Mouse (Mus musculus): ENCODE measurements around the gene Ttll5.

Ttll5 gene

GRCm38 (mm10) chr12:85839371-85840000, 15.0 kb downstream of the Ttll5 start:
- no peak for DNase-seq (ENCODE audit: low spot score in 2 of 2)

- DNase-seq (ENCODE audit: low spot score in 2 of 2), result peak in 1 of 2 experiments; percentile 4
Measured at GRCm38 (mm10) chr12:85848164-85848958, 23.9 kb downstream of the Ttll5 start.

DNA sequence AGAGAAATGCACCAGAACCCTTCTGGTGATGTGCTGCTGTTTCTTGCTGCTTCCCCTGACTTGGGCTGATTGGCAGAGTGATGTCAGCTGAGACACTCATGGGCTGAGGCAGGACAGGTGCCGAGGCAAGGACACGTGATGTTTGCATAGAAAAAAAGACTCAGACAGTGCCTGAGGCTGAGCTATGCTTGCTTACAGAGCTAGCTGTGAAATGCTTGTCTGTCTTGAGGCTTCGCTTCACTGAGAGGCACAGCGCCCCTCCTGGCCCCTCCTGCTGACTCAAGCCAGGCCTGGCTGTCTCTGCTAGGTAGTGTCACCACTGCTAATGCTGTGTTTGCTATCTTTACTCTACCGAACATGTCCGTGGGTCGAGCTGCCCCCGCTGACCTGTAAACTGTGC, 26.2 kb downstream of the Ttll5 start:
- DNase-seq (ENCODE audit: low spot score in 2 of 2), result no peak

- DNase-seq (ENCODE audit: low spot score in 2 of 2), result no peak
Measured at GRCm38 (mm10) chr12:85853836-85854235, 29.4 kb downstream of the Ttll5 start.

GRCm38 (mm10) chr12:85854271-85854670, 29.8 kb downstream of the Ttll5 start:
- no peak for DNase-seq (ENCODE audit: low spot score in 2 of 2)

DNA sequence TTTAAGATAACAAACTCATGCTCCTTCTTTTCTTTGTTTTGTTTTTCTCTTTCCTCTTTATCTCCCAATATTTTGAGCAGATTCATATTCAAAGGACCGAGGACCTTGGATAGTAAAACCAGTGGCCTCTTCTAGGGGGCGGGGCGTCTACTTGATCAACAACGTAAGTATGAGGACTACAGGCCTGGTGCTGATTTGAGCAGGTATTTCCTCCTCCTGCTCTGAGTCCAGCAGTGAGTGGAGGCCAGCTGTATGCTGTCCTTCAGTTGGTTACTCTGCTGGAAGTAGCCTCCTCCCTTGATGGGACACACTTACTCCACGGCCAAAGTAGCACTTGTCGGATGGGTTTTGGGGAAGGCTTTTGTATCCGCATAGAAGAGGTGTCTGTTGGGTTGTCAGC, 32.8 kb downstream of the Ttll5 start:
- no peak for DNase-seq (ENCODE audit: low spot score in 2 of 2)

DNA sequence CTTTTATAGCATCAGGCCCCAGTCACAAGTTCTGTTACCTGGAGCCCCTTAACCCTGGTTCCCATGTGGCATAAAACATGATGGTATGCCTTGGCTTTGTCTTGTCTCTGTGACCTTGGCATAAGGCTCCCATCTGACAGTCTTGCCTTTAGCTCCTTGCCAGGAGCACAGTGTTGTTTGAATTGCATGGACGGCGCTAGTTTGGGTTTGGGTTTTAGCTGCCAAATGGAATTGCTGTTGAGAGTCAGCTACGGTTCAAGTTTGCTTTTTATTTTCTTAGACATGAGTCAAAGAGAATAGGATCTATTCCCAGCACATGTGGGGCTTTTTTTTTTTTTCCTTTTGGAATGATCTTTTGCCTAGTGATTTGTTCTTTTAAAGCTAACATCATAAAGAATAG, 34.7 kb downstream of the Ttll5 start:
- no peak for DNase-seq (ENCODE audit: low spot score in 2 of 2)

DNA sequence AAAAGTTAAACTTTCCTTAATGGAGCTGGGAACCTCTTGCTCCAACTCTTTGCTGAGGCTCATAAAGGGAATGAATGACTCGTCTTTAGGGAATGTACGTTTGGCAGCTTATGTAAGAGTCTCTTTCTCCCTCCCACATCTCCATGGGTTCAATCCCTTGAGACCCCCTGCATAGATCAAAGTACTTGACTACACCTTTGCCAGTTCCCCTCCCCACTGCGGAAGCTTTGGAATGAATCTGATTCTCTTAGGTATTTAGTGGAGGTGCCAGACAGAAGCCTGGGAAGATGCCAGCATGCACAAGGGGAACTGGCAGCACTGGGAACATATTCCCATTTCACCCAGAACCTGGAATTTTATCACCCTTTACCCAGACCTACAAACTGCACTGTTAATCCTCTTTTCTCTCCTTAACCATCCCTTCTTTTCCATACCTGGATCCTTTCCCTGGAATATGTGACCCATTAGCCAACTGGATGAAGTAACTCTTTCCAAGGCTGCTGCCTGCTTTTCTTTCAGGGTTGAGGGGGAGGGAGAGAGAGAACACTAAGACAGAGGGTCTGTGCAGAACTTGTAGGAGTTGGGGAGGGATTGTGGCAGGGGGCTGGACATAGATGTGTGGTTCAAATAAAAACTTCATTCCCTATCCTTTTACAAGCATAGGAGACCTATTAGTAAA, 35.2 kb downstream of the Ttll5 start:
- no peak for DNase-seq (ENCODE audit: low spot score in 2 of 2)

- no peak for DNase-seq (ENCODE audit: low spot score in 2 of 2)
Measured at GRCm38 (mm10) chr12:85862514-85862913, 38.1 kb downstream of the Ttll5 start.

GRCm38 (mm10) chr12:85865526-85865925, 41.1 kb downstream of the Ttll5 start:
- DNase-seq (ENCODE audit: low spot score in 2 of 2), result no peak

DNA sequence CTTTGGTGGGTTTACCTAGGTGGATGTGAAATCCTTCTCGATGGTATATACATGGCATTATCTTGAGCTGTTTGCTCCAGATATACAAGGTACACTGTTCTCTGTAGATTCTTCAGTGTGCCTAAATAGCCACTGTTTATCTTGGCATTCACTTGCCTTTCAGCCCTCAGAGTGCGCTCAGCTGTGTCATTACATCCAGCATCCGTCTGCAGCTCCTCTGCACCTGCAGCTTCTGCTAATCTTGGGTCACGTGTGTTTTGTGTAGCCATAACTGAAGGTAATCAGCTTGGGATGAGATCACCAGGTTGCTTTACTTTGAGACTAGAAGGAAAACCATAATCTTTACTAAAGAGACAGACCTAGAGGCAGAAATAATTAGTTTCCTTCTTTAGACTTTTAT, 42.2 kb downstream of the Ttll5 start:
- no peak for DNase-seq (ENCODE audit: low spot score in 2 of 2)

DNA sequence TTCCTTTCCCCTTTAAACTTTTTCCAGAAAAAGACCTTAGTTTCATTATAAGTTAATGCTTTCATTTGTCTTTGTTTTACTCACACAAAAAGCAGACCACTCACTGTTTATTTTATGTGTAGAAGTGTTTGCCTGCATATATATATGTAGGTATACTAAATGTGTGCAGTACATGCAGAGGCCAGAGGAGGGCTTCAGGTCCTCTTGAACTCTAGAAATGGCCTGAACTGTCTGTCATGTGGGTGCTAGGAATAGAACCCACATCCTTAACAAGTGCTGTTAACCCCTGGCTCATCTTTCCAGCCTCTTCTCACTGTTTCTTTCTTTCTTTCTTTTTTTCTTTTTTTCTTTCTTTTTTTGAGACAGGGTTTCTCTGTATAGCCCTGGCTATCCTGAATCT, 42.7 kb downstream of the Ttll5 start:
- no peak for DNase-seq (ENCODE audit: low spot score in 2 of 2)

GRCm38 (mm10) chr12:85869423-85869822, 45.0 kb downstream of the Ttll5 start:
- DNase-seq (ENCODE audit: low spot score in 2 of 2), result no peak

GRCm38 (mm10) chr12:85879631-85880314, 55.3 kb downstream of the Ttll5 start:
- no peak for DNase-seq (ENCODE audit: low spot score in 2 of 2)

- DNase-seq (ENCODE audit: low spot score in 2 of 2), result no peak
Measured at GRCm38 (mm10) chr12:85885024-85885423, 60.6 kb downstream of the Ttll5 start.

DNA sequence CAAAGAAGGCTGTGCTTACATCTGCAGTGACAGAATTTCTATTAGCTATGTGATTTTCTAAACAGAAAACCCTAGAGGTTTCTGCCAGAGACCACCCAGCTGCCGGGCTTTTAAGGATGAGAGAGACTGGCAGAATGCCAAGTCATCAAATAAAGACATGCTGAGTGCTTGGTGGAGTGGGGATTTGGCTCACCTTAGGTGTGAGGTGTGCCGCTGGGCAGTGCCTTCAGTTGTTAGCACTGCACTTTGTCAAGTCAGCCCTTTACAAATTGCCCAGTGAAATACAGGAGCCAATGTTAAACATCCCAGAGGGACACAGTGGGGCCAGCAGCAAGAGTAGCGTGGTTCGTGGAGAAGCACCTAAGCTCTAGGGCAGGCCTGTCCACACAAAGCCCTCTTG, 65.6 kb downstream of the Ttll5 start:
- DNase-seq (ENCODE audit: low spot score in 2 of 2), result no peak

- no peak for DNase-seq (ENCODE audit: low spot score in 2 of 2)
Measured at GRCm38 (mm10) chr12:85903986-85904385, 79.5 kb downstream of the Ttll5 start.

- DNase-seq (ENCODE audit: low spot score in 2 of 2), result no peak
Measured at GRCm38 (mm10) chr12:85905666-85906065, 81.2 kb downstream of the Ttll5 start.

GRCm38 (mm10) chr12:85907896-85908295, 83.4 kb downstream of the Ttll5 start:
- no peak for DNase-seq (ENCODE audit: low spot score in 2 of 2)

DNA sequence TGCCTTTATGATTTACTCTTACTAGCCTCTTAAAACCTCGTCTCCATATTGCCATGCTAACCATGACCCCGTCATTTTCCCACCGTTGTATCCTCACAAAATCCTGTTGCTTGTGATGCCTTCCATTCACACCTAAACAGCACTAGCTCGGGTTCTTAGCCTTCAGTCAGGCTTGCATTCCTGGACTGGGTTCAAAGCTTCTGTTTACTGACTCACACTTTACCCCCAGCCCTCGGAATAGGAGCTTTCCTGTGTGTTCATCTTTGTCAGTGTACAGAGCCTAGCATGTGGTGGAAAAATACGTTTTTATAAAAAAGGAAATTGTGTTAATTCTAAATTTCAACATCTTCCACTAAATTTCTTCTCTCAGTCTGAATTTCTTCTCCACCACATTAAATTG, 86.4 kb downstream of the Ttll5 start:
- DNase-seq (ENCODE audit: low spot score in 2 of 2), result no peak

- DNase-seq (ENCODE audit: low spot score in 2 of 2), result no peak
Measured at GRCm38 (mm10) chr12:85912712-85913504, 88.4 kb downstream of the Ttll5 start.
